Mouse (Mus musculus) ES-CJ7 (cell line): ENCODE results near the gene Asb18.

Source experiments
- DNase-seq: peaks from one replicate; pipeline ENCODE4 v3.0.0; 2011; ENCODE audit warnings: low read depth, low spot score

Gene Asb18

GRCm38 (mm10) chr1:89971848-89972247, 42.6 kb downstream of the Asb18 start:
- DNase-seq = no peak

GRCm38 (mm10) chr1:89969714-89970110, 44.8 kb downstream of the Asb18 start:
- no peak for DNase-seq

GRCm38 (mm10) chr1:89969072-89969713, 45.3 kb downstream of the Asb18 start:
- peak; percentile 33 for DNase-seq

- peak; percentile 52 for DNase-seq
Measured at GRCm38 (mm10) chr1:89968111-89968851, 46.2 kb downstream of the Asb18 start.

- no peak for DNase-seq
Measured at GRCm38 (mm10) chr1:89967585-89967984, 46.9 kb downstream of the Asb18 start.

- no peak for DNase-seq
Measured at GRCm38 (mm10) chr1:89964426-89964825, 50.0 kb downstream of the Asb18 start.

- no peak for DNase-seq
Measured at GRCm38 (mm10) chr1:89963296-89963695, 51.2 kb downstream of the Asb18 start.

GRCm38 (mm10) chr1:89962092-89962491, 52.4 kb downstream of the Asb18 start:
- peak; percentile 53 for DNase-seq

- DNase-seq = peak; percentile 56
Measured at GRCm38 (mm10) chr1:89959393-89959792, 55.1 kb downstream of the Asb18 start.

GRCm38 (mm10) chr1:89943202-89943601, 71.3 kb downstream of the Asb18 start:
- DNase-seq = peak; percentile 85

GRCm38 (mm10) chr1:89942395-89942976, 72.0 kb downstream of the Asb18 start:
- no peak for DNase-seq

- DNase-seq = peak; percentile 82
Measured at GRCm38 (mm10) chr1:89941701-89942381, 72.6 kb downstream of the Asb18 start.

GRCm38 (mm10) chr1:89940961-89941524, 73.4 kb downstream of the Asb18 start:
- DNase-seq = no peak

- DNase-seq = peak; percentile 98
Measured at GRCm38 (mm10) chr1:89939981-89940726, 74.3 kb downstream of the Asb18 start.

GRCm38 (mm10) chr1:89939596-89939960, 74.9 kb downstream of the Asb18 start:
- DNase-seq = no peak

GRCm38 (mm10) chr1:89938884-89939595, 75.4 kb downstream of the Asb18 start:
- peak; percentile 94 for DNase-seq

GRCm38 (mm10) chr1:89935493-89936348, 78.7 kb downstream of the Asb18 start:
- peak; percentile 91 for DNase-seq

GRCm38 (mm10) chr1:89934316-89935260, 79.9 kb downstream of the Asb18 start:
- DNase-seq = peak; percentile 68
